Mouse (Mus musculus) kidney, adult 9 months (tissue): Measurements from ENCODE around the gene Slc5a3.
A peak's percentile ranks its signal among the peaks of the same experiment; 100 is the strongest.

ENCODE experiments used
- DNase-seq: peaks from one replicate; pipeline ENCODE4 v3.0.0; 2022

Slc5a3 gene

DNA sequence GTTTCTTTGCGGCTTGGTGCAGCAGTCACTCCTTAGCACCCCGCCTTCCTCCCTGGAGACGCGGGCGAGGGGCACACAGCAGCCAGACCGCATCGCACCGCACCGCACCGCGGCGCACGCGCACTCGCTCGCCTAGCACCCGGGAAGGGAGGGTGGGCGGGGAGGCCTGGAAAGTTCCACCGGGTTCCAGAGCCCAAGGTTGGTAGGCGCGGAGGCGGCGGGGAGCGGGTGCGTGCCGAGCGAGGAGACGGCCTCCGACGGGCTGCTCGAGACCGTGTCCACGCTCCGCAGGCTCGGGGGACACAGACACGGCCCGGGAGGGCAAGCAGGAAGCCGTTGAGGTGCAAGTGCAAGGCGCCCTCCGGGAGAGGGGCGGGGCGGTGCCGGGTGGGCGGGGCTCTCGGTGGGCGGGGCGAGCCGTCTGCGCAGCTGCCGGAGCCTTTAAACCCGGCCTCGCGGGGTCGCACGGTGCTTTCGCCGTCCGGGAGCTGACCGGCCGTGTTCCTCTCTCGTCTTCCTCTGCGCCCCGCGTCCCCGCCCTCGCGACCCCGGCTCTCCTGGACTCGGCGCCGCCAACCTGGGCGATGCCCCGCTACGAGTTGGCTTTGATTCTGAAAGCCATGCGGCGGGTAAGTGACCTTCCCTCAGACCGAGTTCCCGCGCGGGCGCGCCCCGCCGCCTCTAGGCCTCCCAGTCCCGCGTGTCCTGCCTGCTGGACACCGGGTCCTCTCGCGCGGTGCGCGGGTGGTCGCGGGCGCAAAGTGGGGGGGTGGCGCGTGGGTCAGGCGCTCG, at the start of gene Slc5a3, which contains the start of the genes Mrps6 and Gm49711:
Gene Slc5a3 (plus strand): TSS at position 471 of the 792 bp plus-strand sequence.
Gene Mrps6 (plus strand): TSS at position 419 of the 792 bp plus-strand sequence.
Gene Gm49711 (plus strand): TSS at position 465 of the 792 bp plus-strand sequence.
- DNase-seq, result peak; percentile 87

DNA sequence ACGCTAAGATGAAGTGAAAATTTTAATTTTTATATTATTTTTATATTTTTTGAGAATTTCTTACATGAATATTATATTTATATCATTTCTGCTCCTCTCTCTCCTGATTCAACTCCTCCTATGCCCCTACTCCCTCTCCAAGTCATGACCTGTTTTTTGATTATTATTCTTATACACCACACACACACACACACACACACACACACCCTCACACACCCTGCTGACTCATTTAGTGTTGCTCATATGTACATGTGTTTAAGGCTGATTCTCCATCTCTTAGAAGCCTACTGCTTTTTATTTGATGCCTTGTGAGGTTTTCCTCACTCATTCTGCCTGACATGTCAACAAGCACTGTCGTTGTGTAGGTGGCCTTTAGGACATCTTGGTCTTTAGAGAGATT, 48.5 kb upstream of the Slc5a3 start:
- DNase-seq, result no peak

DNA sequence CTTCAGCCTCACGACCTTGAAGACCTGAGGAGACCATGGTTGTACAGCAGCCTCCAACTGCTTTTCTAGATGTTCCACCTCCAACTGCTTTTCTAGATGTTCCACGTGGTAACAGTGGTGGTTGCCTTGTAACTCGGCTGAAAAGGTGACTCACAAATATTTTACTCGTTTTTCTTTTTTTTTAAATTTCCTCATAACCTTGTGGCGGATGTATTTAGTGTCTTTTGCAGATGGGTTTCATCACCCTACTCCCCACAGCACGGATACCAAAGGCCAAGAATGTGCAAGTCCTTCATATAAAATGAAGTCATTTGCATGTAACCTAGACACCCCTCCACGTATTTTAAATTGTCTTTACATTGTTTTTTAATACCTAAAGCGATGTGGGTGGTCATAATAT, 41.3 kb upstream of the Slc5a3 start:
- no peak for DNase-seq

DNA sequence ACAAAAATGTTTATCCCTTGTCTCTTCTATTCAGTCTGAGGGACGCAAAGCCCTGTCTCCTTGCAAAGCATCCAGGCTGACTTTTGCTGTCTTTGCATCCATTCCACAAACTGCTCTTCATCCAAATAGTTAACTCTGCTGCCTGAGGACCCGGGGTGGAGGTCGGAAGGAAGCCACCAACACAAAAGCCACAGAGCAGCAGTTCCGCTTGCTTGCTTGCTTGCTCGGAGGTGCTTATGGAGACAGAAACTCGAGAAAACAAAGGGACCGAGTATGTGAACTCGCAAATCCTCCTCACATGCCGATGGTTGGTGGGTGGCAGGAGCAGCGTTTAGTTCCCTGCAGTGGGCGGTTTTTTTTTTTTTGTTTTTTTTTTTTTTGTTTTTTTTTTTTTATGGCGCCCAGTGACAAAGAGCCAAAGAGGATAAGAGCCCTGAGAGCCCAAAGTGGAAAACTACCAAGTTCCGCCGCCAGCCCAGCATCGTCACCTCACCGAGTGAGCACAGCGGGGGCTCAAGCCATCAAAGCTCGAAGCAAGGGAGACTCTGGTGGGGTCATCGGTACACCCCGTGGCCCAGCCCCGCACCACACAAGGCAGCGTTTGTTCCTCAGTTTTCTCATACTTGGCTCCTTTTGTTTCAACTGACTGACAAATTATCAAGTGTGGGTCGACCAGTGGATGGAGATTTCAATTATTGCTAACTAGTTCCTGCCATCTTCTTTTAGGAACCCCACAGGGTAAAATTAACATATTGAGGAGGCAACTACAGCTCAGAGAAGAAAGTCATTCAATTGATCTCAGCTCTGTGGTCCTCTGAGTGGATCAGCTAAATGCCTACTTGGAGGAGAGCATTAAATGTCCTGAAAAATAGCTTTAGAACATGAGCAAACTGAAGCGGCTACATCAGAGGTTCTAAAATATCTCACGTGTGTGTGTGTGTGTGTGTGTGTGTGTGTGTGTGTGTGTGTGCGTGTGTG, 38.7 kb upstream of the Slc5a3 start:
- DNase-seq, result peak; percentile 35

DNA sequence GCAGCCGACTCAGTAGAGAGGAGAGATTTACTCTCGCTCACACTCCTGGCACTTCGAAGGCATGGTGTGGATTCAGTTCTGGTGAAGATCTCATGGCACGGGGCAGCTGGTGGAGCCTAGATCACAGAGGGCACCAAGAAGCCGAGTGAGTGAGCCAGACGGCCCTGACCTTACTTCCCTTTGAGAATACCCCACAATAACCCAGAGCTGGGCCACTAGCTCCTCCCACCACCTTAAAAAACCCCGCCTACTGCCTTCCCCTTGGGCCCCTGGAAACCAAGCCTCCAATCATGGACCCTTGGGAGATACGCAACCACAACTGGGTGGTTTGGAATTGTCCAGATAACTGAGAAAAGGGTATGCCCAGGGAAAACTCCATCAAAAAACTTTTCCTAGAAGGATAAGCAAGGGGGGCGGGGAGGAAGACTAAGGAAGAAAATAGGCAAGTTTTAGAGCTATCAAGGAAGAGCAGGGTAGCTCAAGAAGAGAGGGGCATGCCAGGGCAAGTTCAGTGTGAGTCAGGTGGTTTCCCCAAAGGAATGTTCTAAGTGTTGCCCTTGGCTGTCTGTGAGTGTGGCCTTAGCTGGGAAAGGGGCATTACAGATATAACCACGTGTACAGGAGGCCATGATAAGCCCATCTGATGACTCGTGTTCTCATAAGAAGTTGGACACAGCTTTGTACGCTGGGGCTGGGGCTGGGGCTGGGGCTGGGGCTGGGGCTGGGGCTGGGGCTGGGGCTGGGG, 36.3 kb upstream of the Slc5a3 start:
- no peak for DNase-seq

DNA sequence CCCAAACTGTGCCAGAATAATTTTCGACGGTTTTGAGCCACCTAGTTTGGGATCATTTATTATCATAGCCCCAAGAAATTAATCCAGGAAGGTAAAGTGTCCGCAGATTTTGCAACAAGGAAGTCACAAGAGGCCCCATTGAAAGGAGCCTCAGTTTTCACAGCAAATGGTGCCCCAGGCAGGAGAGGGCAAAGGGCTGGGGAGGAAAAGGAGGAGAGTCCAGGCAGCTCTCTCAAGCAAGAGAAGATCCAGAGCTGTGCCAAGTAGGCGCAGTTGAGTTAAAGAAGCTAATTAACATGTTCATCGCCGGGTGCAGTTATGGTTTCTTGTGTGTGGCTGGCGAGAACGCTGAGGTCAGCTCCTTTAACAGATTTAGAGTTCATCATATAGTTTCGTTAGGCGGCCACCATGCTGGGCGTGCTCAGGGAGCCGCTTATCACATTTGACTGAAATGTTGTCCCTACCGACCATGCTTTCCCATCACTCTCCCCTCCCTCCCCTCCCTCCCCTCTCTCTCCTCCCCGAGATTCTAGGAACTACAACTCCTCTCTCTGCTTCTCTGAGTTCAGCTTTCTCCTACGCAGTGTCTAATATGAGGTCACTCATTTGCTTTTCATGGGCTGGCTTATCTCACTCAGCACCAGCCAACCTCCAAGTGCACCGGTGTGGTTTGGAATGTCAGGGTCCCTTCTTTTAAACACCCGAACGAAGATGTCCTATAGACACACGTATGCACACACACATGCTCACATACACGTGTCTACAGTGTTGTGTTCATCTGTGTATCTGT, 35.4 kb upstream of the Slc5a3 start:
- no peak for DNase-seq

DNA sequence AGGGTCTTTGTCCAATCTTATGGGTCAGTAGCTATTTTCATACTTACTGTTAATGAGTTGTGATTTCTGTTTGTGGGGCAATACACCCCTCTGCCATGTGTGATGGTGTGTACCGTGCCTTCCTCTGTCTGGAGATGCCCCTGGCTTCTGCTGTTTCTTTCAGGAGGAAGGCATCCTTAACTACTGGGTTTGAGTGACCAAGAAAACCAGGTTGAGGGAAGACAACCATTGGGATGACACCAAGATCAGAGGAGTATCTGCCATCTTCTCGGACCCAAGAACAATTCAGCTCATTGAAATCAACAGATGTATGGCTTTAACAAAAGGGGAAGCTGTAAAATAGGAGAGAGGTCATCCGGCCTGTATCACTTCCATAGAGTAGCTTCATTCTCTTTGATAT, 24.8 kb upstream of the Slc5a3 start:
- DNase-seq, result no peak

DNA sequence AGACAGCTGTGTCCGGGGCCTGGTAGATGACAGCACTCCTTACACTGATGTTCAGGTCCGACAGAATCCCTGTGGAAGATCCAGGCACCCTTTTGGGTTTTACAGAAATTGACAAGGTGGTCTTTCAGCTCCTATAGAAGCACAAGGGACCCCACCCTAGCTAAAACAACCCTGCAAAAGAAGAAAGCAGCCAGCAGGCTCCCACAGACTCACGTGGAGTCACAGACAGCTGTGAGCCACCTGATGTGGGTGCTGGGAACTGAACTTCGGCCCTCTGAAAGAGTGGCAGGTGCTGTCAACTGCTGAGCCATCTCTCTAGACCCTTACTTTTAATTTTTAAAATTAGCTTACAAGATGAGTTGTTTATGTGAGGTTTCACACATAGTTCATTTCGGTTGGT, 23.4 kb upstream of the Slc5a3 start:
- DNase-seq, result no peak

DNA sequence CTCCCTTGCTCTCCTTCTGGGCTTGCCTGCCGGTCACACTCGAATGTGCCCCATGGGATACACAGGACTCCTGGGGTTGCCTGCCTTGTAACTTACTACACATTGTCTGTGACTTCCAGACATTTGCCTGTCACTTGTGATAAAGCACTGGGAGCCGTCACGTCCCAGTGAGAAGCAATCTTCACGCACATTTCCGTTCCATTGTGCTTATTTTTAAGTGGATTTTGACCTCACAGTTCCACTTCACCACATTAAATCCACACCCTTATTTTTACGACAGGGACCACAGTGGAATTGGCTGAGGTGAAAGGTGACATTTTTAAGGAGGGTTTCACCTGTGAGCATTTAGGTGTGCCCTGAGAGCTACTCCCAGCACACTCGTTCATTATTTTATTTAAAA, 21.4 kb upstream of the Slc5a3 start:
- DNase-seq, result no peak

DNA sequence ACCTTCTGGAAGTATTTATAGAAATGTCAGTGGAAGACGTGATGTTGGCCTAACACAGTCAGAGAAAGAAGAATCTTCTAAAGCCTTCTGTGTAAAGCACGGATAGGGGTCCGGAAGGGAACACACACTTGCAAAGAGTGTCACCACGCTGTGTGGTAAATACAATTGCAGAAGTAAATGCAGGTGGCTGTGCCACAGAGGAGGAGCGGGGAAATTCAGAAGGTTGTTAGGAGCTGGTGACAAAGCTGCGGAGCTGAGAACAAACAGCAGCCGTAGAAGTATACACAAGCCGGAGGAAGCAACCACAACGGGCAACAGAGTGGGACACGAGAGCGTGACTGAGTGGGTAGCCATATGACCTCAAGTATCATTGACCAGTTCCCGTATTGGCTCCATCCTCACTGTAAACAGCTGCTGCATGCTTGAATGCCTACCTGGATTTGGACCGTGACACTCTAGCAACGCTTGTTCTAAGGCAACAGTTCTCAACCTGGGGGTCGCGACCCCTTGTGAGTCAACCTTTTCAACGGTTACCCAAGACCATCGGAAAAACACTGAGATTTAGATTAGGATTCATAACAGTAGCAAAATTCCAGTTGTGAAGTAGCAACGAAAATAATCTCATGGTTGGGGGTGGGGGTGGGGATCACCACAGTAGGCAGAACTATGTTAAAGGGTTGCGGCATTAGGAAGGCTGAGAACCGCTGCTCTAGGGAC, 20.1 kb upstream of the Slc5a3 start:
- peak; percentile 31 for DNase-seq

DNA sequence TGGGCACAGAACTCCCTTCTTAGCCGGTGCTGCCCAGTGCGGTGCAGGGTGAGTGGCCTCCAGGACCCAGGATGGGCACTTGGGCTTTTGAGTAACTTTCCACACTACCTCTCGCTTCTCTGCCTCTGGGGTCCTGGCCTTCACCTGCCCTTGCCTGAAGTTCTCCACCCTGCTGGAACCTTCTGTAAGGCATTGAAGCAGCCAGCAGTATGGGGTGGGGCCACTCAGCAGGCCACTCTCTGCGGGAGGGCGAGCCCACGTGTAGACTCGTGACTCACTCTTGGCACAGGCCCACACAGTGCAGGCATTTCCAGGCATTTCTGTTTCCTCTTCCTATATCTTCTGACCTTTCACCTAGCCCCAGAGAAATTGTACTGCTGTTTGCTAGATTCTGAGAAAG, 18.7 kb upstream of the Slc5a3 start:
- DNase-seq, result peak; percentile 36

DNA sequence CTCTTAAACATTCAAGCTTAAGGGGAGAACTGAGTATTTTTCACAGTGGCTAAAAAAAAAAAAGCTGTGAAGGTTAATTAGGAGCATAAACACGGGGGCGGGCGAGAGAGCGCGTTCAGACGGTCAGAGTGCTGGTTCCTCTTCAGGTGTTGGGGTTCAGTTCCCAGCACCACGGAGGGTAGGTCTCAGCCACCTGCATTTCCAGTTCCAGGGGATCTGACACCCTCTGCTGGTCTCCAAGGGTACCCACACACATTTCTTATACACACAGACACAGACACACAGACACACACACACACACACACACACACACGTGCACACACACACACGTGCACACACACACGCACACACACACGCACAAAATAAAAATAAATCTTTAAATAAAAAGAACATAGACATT, 18.2 kb upstream of the Slc5a3 start:
- no peak for DNase-seq

DNA sequence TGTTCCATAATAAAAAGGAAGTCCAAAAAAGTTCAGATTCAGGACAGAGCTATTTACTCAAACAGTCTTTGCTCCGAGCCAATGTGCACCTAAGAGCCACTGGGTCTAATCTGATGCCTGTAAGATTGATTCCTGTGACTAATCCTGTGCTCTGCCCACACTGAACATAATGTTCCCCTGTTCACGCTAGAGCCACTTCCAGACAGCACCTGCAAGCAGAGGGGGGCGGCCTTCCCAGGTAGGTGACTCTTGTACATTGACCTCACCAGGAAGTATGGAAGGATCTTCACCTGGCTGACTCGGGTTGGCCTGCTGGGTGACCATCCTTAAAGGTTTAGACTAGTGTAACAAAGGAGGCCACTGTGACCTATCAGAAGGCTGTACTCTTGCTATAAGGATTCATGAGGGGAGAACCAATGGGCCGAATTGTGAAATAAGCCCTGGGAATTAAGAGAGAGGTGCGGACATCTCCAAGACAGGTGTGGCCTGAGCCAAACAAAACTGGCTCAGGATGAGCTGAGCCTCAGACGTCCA, 6.3 kb upstream of the Slc5a3 start:
- DNase-seq, result no peak

DNA sequence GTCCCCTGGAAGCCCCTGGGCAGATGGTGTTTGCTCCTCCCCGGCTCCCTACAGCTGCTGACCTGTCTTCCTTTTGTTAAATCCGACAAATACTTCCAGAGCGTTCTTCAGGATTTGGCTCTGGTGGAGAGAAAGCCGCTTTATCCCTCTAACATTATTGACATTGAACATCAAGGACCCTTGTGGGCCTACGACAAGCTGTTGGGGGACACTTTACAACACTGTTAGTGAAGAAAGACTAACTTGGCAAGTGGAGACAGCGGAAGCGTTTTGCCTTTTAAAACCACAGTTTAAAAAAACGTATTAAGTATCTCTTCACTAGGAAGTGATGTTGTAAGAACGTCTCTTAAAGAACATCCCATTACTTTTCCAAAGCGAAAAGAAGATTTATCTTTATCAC, 5.6 kb upstream of the Slc5a3 start:
- DNase-seq, result no peak

DNA sequence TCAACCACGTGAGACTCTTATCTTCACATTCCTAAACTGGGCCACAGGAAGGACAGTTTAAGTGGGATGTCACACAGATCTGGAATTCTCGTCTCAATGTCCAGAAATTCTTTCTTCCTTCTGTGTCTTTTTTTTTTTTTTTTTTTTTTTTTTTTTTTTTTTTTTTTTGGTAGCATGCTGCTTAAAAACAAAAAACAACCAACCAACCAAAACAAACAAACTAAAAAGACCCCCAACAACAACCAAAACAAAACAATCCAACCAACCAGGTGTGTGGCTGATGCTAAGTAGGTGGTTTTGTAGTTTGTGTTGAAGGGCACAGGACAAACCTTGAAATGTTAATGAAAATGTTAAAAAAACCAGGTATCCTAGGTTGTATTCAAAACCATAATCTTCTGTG, 1.4 kb upstream of the Slc5a3 start:
- no peak for DNase-seq

DNA sequence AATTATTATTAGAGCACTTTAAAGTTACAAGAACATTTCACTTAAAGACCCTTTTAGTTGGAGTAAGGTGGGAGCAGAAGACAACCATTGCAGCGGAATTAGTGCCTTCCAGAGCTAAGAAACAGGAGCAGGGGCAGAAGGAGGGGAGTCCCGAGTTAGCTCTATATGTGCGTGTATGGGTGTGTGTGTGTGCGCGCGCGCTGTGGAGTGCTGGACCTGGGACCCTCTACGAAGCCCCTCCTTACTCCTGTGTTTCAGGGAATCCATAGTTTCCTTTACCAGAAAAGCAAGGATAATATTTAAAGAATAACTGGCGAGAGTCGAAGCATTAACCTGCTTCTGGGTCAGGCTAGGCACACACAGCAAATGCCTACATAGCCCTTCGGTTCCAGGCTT, 668 bp upstream of the Slc5a3 start:
- DNase-seq, result no peak

DNA sequence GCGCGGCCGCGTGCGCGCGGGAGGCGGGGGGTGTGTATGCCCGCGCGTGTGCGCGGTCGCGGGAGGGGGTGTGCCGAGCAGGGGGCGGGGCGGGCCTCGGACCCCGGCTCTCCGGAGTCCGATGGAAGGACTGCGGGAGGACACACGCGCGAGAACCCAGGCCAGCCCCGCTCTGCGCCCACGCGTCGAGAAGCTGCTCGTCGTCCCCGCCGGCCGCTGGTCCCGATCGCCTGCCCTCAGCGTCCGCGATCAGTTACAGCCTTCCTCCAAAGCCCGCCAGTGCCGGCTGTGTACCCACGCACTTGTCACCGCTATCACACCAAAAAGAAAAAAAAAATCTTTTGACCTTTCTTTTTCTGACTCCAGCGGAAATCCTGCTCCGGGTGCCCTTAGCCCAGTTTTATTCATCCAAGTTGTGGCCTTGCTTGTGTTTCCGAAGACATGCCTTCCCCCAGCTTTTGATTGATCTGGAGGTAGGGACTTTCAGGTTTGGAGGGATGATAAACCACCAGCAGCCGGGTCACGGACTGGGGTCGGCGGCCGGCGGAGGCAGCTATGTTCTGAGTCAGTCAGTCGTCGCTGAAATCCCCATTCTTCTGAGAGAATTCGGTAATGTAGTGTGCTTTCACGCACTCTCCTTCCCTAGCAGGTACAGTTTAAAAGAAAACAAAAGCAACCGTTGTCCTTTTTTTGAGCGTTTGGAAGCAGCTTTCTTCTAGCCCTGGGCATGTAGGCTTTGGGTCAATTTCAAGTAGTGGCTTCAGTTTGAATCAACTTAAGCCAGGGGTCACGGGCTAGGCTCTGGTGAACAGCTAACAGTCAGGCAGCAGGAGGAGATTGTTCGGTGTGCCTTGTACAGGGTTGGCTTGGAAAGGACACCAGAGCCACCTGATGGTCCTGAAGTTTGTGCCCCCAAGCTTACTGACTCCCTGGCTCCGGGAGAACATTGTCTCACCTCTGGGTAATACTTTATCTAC, 810 bp downstream of the Slc5a3 start:
- DNase-seq, result no peak

DNA sequence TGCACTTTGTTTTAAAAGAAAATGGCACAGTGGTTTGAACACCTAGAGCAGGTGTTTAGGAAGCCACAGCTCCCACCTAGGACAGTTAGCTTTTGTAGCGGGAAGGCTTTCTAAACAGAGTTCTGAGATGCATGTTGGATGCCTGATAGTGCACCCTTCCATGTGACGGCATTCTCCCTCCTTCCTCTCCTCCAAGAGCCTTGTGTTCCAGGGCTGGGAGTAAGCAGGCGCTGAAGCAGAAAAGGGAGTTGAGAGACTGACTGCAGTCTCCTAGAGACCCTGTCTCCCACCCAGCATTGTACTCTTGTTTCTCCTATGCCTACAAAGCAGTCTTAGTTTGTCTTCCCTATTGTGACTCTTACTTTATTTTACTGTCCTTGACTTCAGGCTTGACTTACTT, 2.1 kb downstream of the Slc5a3 start:
- DNase-seq, result no peak

DNA sequence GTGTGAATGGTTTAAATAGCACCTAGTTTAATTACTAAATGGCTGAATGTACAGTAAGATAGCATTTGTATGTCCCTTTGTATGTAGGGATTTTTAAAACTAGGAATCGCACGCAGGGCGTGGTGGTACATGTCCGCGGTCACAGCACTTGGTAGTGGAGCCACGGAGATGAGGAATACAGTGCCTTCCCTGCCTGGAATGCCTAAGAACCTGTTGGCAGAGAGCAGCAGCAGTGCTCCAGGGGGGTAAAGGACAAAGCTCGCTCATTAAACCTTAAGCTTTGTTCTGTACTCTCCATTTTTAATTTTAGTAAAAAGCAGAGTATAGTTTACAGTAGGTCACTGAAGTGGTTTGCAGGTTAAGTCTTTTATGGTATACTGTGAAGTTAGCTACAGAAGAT, 3.5 kb downstream of the Slc5a3 start:
- peak; percentile 63 for DNase-seq

DNA sequence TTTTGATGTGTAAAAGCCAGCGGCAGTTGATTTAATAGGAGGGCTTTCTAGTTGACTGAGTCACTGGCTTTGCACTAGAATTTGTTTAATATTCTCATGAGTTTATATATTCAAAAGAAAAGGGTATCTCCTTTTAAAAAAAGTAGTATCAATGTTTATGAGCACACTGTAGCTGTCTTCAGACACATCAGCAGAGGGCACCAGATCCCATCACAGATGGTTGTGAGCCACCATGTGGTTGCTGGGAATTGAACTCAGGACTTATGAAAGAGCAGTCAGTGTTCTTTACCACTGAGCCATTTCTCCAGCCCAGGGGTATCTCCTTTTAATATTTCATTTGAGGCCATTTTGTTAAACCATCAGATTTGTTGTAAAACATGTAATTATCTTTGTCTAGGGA, 4.7 kb downstream of the Slc5a3 start:
- no peak for DNase-seq
